Mouse (Mus musculus) heart, embryonic 10.5 days (tissue): ENCODE measurements around the gene Fcer1g. TPM values are rescaled to one million over a fixed set of nuclear protein-coding genes. Genes with fewer than 3 reads are reported as not detected.

ENCODE experiments used
- polyA plus RNA-seq: library from polyadenylated mRNA; unstranded; fragments of >200 nt; fragmentation: Nextera tagmentation; extraction: Ambion mirVana; gene quantifications from 2 replicates; pipeline ENCODE4 v1.2.1, GENCODE M21; 2016

Gene Fcer1g
- polyA plus RNA-seq, 1 experiment from 2014 or later, result 12.1 TPM

Other genes with a start within 250 kb of the Fcer1g start
- gene Fcgr4, start 215.4 kb downstream of the Fcer1g start, polyA plus RNA-seq, result 0.14 TPM in 1 of 2 replicates, not detected in the other
- gene Fcgr3, start 169.4 kb downstream of the Fcer1g start, polyA plus RNA-seq, result 1.3 and 4.1 TPM in 2 replicates
- 1.6 and 3.7 TPM in 2 replicates for gene Cfap126, start 120.4 kb downstream of the Fcer1g start, polyA plus RNA-seq
- gene Sdhc, start 83.8 kb downstream of the Fcer1g start, polyA plus RNA-seq, result 361 and 463 TPM in 2 replicates
- gene Mpz, start 83.7 kb downstream of the Fcer1g start, polyA plus RNA-seq, result 0.06 and 0.14 TPM in 2 replicates
- gene Pcp4l1, start 38.1 kb downstream of the Fcer1g start, polyA plus RNA-seq, result 18.0 and 24.4 TPM in 2 replicates
- gene Nr1i3, start 20.4 kb downstream of the Fcer1g start, polyA plus RNA-seq, result 0.14 and 0.28 TPM in 2 replicates
- 41.8 and 53.7 TPM in 2 replicates for gene Tomm40l, start 11.9 kb downstream of the Fcer1g start, polyA plus RNA-seq
- 16.2 and 315 TPM in 2 replicates for gene Apoa2, start 9.3 kb downstream of the Fcer1g start, polyA plus RNA-seq
- gene Adamts4, start 16.1 kb upstream of the Fcer1g start, polyA plus RNA-seq, result 2.6 and 2.8 TPM in 2 replicates
- gene Ndufs2, start 17.0 kb upstream of the Fcer1g start, polyA plus RNA-seq, result 390 and 470 TPM in 2 replicates
- 53.3 and 62.4 TPM in 2 replicates for gene B4galt3, start 36.0 kb upstream of the Fcer1g start, polyA plus RNA-seq
- 57.1 and 59.8 TPM in 2 replicates for gene Ppox, start 46.8 kb upstream of the Fcer1g start, polyA plus RNA-seq
- 58.5 and 74.8 TPM in 2 replicates for gene Usp21, start 53.6 kb upstream of the Fcer1g start, polyA plus RNA-seq
- 86.8 and 92.0 TPM in 2 replicates for gene Ufc1, start 60.7 kb upstream of the Fcer1g start, polyA plus RNA-seq
- gene Dedd, start 94.8 kb upstream of the Fcer1g start, polyA plus RNA-seq, result 40.8 and 43.8 TPM in 2 replicates
- 37.5 and 39.3 TPM in 2 replicates for gene Nit1, start 111.3 kb upstream of the Fcer1g start, polyA plus RNA-seq
- gene Pfdn2, start 111.3 kb upstream of the Fcer1g start, polyA plus RNA-seq, result 109 and 150 TPM in 2 replicates
- gene Klhdc9, start 126.4 kb upstream of the Fcer1g start, polyA plus RNA-seq, result 0.87 and 1.3 TPM in 2 replicates
- gene Nectin4, start 135.7 kb upstream of the Fcer1g start, polyA plus RNA-seq, result 0.38 and 1.3 TPM in 2 replicates
- 0.41 and 0.95 TPM in 2 replicates for gene Arhgap30, start 154.6 kb upstream of the Fcer1g start, polyA plus RNA-seq
- gene Usf1, start 176.9 kb upstream of the Fcer1g start, polyA plus RNA-seq, result 65.2 and 70.9 TPM in 2 replicates
- 2.6 and 4.0 TPM in 2 replicates for gene Tstd1, start 184.5 kb upstream of the Fcer1g start, polyA plus RNA-seq
- 76.9 and 78.6 TPM in 2 replicates for gene F11r, start 203.2 kb upstream of the Fcer1g start, polyA plus RNA-seq